Comparison of ENCODE assay signal across 24 mouse cellular contexts in genomic region chr4:136545151-136545550, GRCm38 (mm10). TPM values are rescaled to one million over a fixed set of nuclear protein-coding genes. Genes with fewer than 3 reads are reported as not detected.
A peak's percentile ranks its signal among the peaks of the same experiment; 100 is the strongest.
DNase-seq lines count a peak whose midpoint lies in the region; ATAC-seq lines count a peak whose summit lies in the region.
"Had no signal": no experiment of that assay in that cellular context is flagged by ENCODE, and none has a peak within 500 bp of the region (broad histone marks: within the 10 kb centered on the region; RNA-seq: fewer than 3 reads in every experiment).

No protein-coding gene starts in this region.

- no peak overlapping the region for H3K4me3 ChIP-seq in forebrain, embryonic 12.5 days (replicated peaks)
- no peak overlapping the region for H3K4me3 ChIP-seq in forebrain, embryonic 13.5 days
- H3K4me3 ChIP-seq in kidney, embryonic 16.5 days (ENCODE audit: low read length), result no peak overlapping the region
- H3K4me3 ChIP-seq: embryonic facial prominence, embryonic 10.5 days; heart, adult 2 months; hindbrain, embryonic 12.5 days; limb, embryonic 13.5 days; liver, embryonic 12.5 days; midbrain, embryonic 10.5 days had no signal

- no peaks in the 10 kb centered on the region for H3K27me3 ChIP-seq in forebrain, embryonic 12.5 days
- no peaks in the 10 kb centered on the region for H3K27me3 ChIP-seq in forebrain, embryonic 13.5 days
- H3K27me3 ChIP-seq in kidney, embryonic 16.5 days (ENCODE audit: insufficient read depth, low read length), result no peaks in the 10 kb centered on the region
- H3K27me3 ChIP-seq: hindbrain, embryonic 12.5 days; limb, embryonic 13.5 days; liver, embryonic 12.5 days had no signal

- no peak for ATAC-seq in forebrain, embryonic 12.5 days (ENCODE audit: low FRiP score)
- ATAC-seq in forebrain, embryonic 13.5 days, result no peak
- ATAC-seq in kidney, embryonic 16.5 days (ENCODE audit: low FRiP score, low TSS enrichment), result no peak
- ATAC-seq: CD4-positive, CD25-positive, alpha-beta regulatory T cell, adult 4 months; inflammation-experienced regulatory T-cells, adult 6 months; liver, embryonic 12.5 days; midbrain, embryonic 16.5 days had no signal

- peaks cover 11% of the 10 kb centered on the region; the same call in 1 of the 2 replicates for H3K4me1 ChIP-seq in forebrain, embryonic 12.5 days
- H3K4me1 ChIP-seq in forebrain, embryonic 13.5 days, result peaks cover 33% of the 10 kb centered on the region
- H3K4me1 ChIP-seq in kidney, embryonic 16.5 days (ENCODE audit: insufficient read depth, low read length), result no peaks in the 10 kb centered on the region
- H3K4me1 ChIP-seq: embryonic facial prominence, embryonic 10.5 days; liver, embryonic 12.5 days had no signal

- H3K9me3 ChIP-seq in forebrain, embryonic 12.5 days, result no peaks in the 10 kb centered on the region
- no peaks in the 10 kb centered on the region for H3K9me3 ChIP-seq in forebrain, embryonic 13.5 days (replicated peaks)
- no peaks in the 10 kb centered on the region for H3K9me3 ChIP-seq in kidney, embryonic 16.5 days (ENCODE audit: low read length)
- H3K9me3 ChIP-seq: embryonic facial prominence, embryonic 10.5 days; hindbrain, embryonic 12.5 days; limb, embryonic 13.5 days; liver, embryonic 12.5 days; midbrain, embryonic 10.5 days had no signal

- 89% methylated on average over 3 of the region's 3 CpGs for WGBS in forebrain, embryonic 12.5 days
- 91% methylated on average over 3 of the region's 3 CpGs for WGBS in forebrain, embryonic 13.5 days
- WGBS in kidney, embryonic 16.5 days, result 93% methylated on average over 3 of the region's 3 CpGs

- H3K36me3 ChIP-seq in forebrain, embryonic 12.5 days (replicated peaks), result peaks cover 89% of the 10 kb centered on the region
- H3K36me3 ChIP-seq in forebrain, embryonic 13.5 days (ENCODE audit: poor library complexity, severe bottlenecking), result peaks cover 99% of the 10 kb centered on the region
- H3K36me3 ChIP-seq in kidney, embryonic 16.5 days (ENCODE audit: insufficient read depth, low read length), result peaks cover 72% of the 10 kb centered on the region

- H3K9ac ChIP-seq in forebrain, embryonic 12.5 days, result no peak overlapping the region
- no peak overlapping the region for H3K9ac ChIP-seq in forebrain, embryonic 13.5 days
- no peak overlapping the region for H3K9ac ChIP-seq in kidney, embryonic 16.5 days (replicated peaks; ENCODE audit: low read length)
- H3K9ac ChIP-seq: hindbrain, embryonic 12.5 days; limb, embryonic 13.5 days; liver, embryonic 12.5 days had no signal

- H3K27ac ChIP-seq in forebrain, embryonic 12.5 days, result 0 out of 2 replicates have a peak overlapping the region, but pooled peaks have one; percentile 3
- no peak overlapping the region for H3K27ac ChIP-seq in forebrain, embryonic 13.5 days
- H3K27ac ChIP-seq in kidney, embryonic 16.5 days (ENCODE audit: low read length), result no peak overlapping the region
- H3K27ac ChIP-seq: embryonic facial prominence, embryonic 10.5 days; heart, adult 2 months; hindbrain, embryonic 12.5 days; kidney, postnatal 0 days; limb, embryonic 13.5 days; liver, embryonic 12.5 days; midbrain, embryonic 10.5 days had no signal

- DNase-seq in layer of hippocampus, adult 9-11 months, result peak; percentile 29
- no peak for DNase-seq in layer of hippocampus, adult 8-10 months (ENCODE audit: low spot score in 2 of 2)
- DNase-seq in cerebellum, postnatal 10 days, result peak; percentile 50 to 55
- no peak for DNase-seq in ovary, postnatal 36 days (ENCODE audit: low spot score)
- DNase-seq: adrenal gland, postnatal 25 days; gastrocnemius, postnatal 25 days; heart, adult 2 months; kidney, adult 18-20 months; lung, adult 18-20 months; lung, postnatal 10 days; thymus, adult 2 months; thymus, postnatal 4 days had no signal

- no peak overlapping the region for H3K4me2 ChIP-seq in forebrain, embryonic 12.5 days
- no peak overlapping the region for H3K4me2 ChIP-seq in forebrain, embryonic 13.5 days
- no peak overlapping the region for H3K4me2 ChIP-seq in kidney, embryonic 16.5 days (replicated peaks; ENCODE audit: low read depth, low read length)
- H3K4me2 ChIP-seq: hindbrain, embryonic 12.5 days; limb, embryonic 13.5 days; liver, embryonic 12.5 days had no signal

RNA-seq across cellular contexts. Expression of gene Kdm1a, which starts 57.4 kb away (rescaled TPM):
- polyA plus RNA-seq in forebrain, embryonic 12.5 days (2016; fragmentation: Nextera tagmentation; extraction: Ambion mirVana), result 105 and 111 TPM in 2 replicates
- polyA plus RNA-seq in forebrain, embryonic 13.5 days (2015; fragmentation: Nextera tagmentation; extraction: Ambion mirVana), result 83.3 and 88.3 TPM in 2 replicates
- total RNA-seq in layer of hippocampus, adult 8-10 months (2022), result 10 to 100 TPM; 82.6 to 91.3 (median 86.1) TPM
- 25.7 and 30.5 TPM in 2 replicates for polyA plus RNA-seq in kidney, embryonic 16.5 days (2015; fragmentation: Nextera tagmentation; extraction: Ambion mirVana)

Comparison
In these comparisons a context has a peak if more than half of its experiments do, and no peak if none do; other contexts are left out.
1. DNase-seq: peak in layer of hippocampus, adult 9-11 months (single experiment) and cerebellum, postnatal 10 days (2 of 2); none in layer of hippocampus, adult 8-10 months (0 of 2) and ovary, postnatal 36 days (single experiment).